Mouse (Mus musculus) heart, adult 2 months (tissue): ENCODE data around the gene Galm.

Source experiments
- CTCF ChIP-seq: fragments of 200-600 bp; IDR thresholded peaks from 2 replicates; pipeline ENCODE4 v1.8.1; 2022; ENCODE audit warnings: antibody characterized with exemption, mild to moderate bottlenecking, moderate library complexity
- EP300 ChIP-seq: fragments of 200-500 bp; IDR thresholded peaks from 2 replicates; pipeline ENCODE4 v1.6.1; 2011; ENCODE audit warnings: low read depth, low read length, control low read depth; ENCODE audit not compliant: insufficient read depth
- POLR2A ChIP-seq: fragments of 200-500 bp; IDR thresholded peaks from 2 replicates; pipeline ENCODE4 v1.6.1; 2011; ENCODE audit warnings: mild to moderate bottlenecking, low read depth, low read length, control low read depth; ENCODE audit not compliant: insufficient read depth

DNA sequence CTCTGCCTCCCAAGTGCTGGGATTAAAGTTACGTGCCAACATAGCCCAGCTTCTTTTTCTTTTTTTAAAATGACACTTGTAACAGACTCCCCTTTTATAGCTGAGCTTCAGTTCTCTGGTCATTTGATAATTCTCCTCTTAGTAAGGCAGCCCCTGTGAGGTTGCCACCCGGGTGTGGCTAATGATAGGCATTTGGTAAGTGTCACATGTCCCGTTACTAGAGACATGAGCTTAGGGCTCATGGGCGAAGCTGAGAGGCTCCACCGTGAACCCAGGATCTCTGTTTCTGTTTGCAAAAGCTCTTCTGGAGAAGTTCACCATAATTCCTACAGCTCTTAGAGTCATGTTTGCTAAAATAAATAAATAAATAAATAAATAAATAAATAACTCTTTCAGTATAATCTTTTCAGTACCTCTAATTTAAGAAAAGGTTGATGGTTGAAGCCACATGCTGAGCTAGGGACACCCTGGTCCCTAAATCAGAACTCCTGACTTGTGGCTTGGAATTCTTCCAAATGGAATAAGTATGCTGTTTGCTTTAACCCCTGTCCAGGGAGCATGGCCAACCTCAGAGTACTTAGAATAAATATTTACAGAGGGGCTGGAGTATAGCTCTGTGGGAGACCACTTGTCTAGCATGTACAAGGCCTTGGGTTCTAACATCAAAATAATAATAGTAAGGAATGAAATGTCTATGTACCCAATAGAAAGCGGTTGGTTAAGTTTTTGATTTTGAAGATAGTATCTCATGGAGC is 16.4 kb downstream of the Galm start:
- no peak for TF ChIP-seq POLR2A
- no peak for TF ChIP-seq CTCF
- no peak for TF ChIP-seq EP300
